Mouse (Mus musculus) liver, embryonic 15.5 days (tissue): ENCODE data around the gene Nemf. TPM values are rescaled to one million over a fixed set of nuclear protein-coding genes. Genes with fewer than 3 reads are reported as not detected.

ENCODE experiments used
- ATAC-seq: fragments of 200-750 bp; cut with Nextera tagmentation; 2 replicates; pipeline ENCODE4 v1.8.0; 2017; ENCODE audit warnings: moderate number of reproducible peaks, mild to moderate bottlenecking, moderate library complexity; ENCODE audit not compliant: insufficient read depth
- H3K27ac ChIP-seq: fragments of 300-500 bp; sonication (generic); replicated peaks from 2 replicates; pipeline ENCODE4 v1.5.1; 2015; ENCODE audit warnings: mild to moderate bottlenecking, inconsistent platforms
- H3K27me3 ChIP-seq: fragments of 300-500 bp; sonication (generic); 2 replicates; pipeline ENCODE4 v1.6.1; 2015; ENCODE audit warnings: mild to moderate bottlenecking, inconsistent platforms
- H3K36me3 ChIP-seq: fragments of 300-500 bp; sonication (generic); replicated peaks from 2 replicates; pipeline ENCODE4 v1.6.1; 2015; ENCODE audit warnings: moderate library complexity, mild to moderate bottlenecking, inconsistent platforms
- H3K4me1 ChIP-seq: fragments of 300-500 bp; sonication (generic); replicated peaks from 2 replicates; pipeline ENCODE4 v1.6.1; 2015; ENCODE audit warnings: inconsistent platforms
- H3K4me2 ChIP-seq: fragments of 300-500 bp; sonication (generic); 2 replicates; pipeline ENCODE4 v1.6.1; 2015; ENCODE audit warnings: moderate library complexity, mild to moderate bottlenecking, inconsistent platforms
- H3K4me3 ChIP-seq: fragments of 300-500 bp; sonication (generic); replicated peaks from 2 replicates; pipeline ENCODE4 v1.5.1; 2015; ENCODE audit warnings: mild to moderate bottlenecking, inconsistent platforms
- H3K9ac ChIP-seq: fragments of 300-500 bp; sonication (generic); 2 replicates; pipeline ENCODE4 v1.6.1; 2015; ENCODE audit warnings: moderate library complexity, mild to moderate bottlenecking, inconsistent platforms
- H3K9me3 ChIP-seq: fragments of 300-500 bp; sonication (generic); replicated peaks from 2 replicates; pipeline ENCODE4 v1.6.1; 2016; ENCODE audit warnings: inconsistent platforms
- WGBS: fragments of 180-500 bp; shearing (Covaris S2); methylation state at CpG from one replicate; pipeline ENCODE4 v1.1.7; 2015; ENCODE audit warnings: mixed read lengths; ENCODE audit not compliant: insufficient replicate concordance; 5-methylcytosine and 5-hydroxymethylcytosine counted together
- microRNA-seq: library from miRNA; unstranded; fragments of <30 nt; microRNA quantifications from one replicate; pipeline ENCODE4, GENCODE M21; 2016
- polyA plus RNA-seq: library from polyadenylated mRNA; unstranded; fragments of >200 nt; fragmentation: Nextera tagmentation; extraction: Ambion mirVana; gene quantifications from 2 replicates; pipeline ENCODE4 v1.2.1, GENCODE M21; 2015

Gene Nemf
- polyA plus RNA-seq, 1 experiment from 2014 or later, result 33.1 TPM

- H3K9me3 ChIP-seq, result no peaks in the 10 kb centered on the region
- WGBS, result 72% methylated on average over 9 of the region's 9 CpGs
- H3K27me3 ChIP-seq, result no peaks in the 10 kb centered on the region
- no peaks in the 10 kb centered on the region for H3K36me3 ChIP-seq
- no peak overlapping the region for H3K4me3 ChIP-seq
- no peak overlapping the region for H3K9ac ChIP-seq
- H3K27ac ChIP-seq, result no peak overlapping the region
- no peak for ATAC-seq
- H3K4me1 ChIP-seq, result peaks cover 46% of the 10 kb centered on the region
- H3K4me2 ChIP-seq, result no peak overlapping the region
These were observed 68.3 kb downstream of the Nemf start for GRCm38 (mm10) chr12:69288699-69289098.

- no peaks in the 10 kb centered on the region for H3K36me3 ChIP-seq
- H3K4me1 ChIP-seq, result peaks cover 36% of the 10 kb centered on the region
- H3K4me3 ChIP-seq, result no peak overlapping the region
- no peak overlapping the region for H3K4me2 ChIP-seq
- no peak for ATAC-seq
- WGBS, result 70% methylated on average over 8 of the region's 8 CpGs
- no peak overlapping the region for H3K9ac ChIP-seq
- no peaks in the 10 kb centered on the region for H3K27me3 ChIP-seq
- 0 out of 2 replicates have a peak overlapping the region, but pooled peaks have one; percentile 19 for H3K27ac ChIP-seq
- no peaks in the 10 kb centered on the region for H3K9me3 ChIP-seq
These were observed 69.4 kb downstream of the Nemf start for GRCm38 (mm10) chr12:69287535-69287934.

GRCm38 (mm10) chr12:69283146-69283545, 73.8 kb downstream of the Nemf start:
- H3K9me3 ChIP-seq, result no peaks in the 10 kb centered on the region

DNA sequence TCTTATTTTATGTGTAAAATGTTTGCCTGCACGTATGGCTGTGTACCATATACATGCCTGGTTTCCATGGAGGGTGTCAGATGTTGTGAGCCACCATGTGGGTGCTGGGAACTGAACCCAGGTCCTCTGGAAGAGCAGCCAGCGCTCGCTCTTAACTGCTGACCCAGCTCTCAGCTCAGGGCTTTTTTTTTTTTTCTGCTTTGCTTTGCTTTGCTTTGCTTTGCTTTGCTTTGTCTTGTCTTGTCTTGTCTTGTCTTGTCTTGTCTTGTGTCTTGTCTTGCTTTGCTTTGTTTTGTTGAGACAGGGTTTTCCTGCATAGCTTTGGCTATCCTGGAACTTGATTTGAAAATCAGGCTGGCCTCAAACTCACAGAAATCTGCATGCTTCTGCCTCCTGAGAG, 76.0 kb downstream of the Nemf start:
- no peak for ATAC-seq
- WGBS, result 84% methylated on average over 3 of the region's 3 CpGs
- H3K4me3 ChIP-seq, result no peak overlapping the region
- no peaks in the 10 kb centered on the region for H3K4me1 ChIP-seq
- no peak overlapping the region for H3K27ac ChIP-seq
- H3K9me3 ChIP-seq, result no peaks in the 10 kb centered on the region
- H3K9ac ChIP-seq, result no peak overlapping the region
- no peaks in the 10 kb centered on the region for H3K27me3 ChIP-seq
- no peaks in the 10 kb centered on the region for H3K36me3 ChIP-seq
- H3K4me2 ChIP-seq, result no peak overlapping the region

More at GRCm38 (mm10) chr12:69283146-69283545, 73.8 kb downstream of the Nemf start:
- H3K27me3 ChIP-seq, result no peaks in the 10 kb centered on the region
- ATAC-seq, result no peak
- no peak overlapping the region for H3K9ac ChIP-seq
- no peak overlapping the region for H3K4me3 ChIP-seq
- H3K27ac ChIP-seq, result no peak overlapping the region
- WGBS, result 82% methylated on average over 7 of the region's 7 CpGs
- H3K36me3 ChIP-seq, result no peaks in the 10 kb centered on the region
- peaks cover 14% of the 10 kb centered on the region for H3K4me1 ChIP-seq
- no peak overlapping the region for H3K4me2 ChIP-seq

GRCm38 (mm10) chr12:69279931-69280469, 77.0 kb downstream of the Nemf start:
- H3K27ac ChIP-seq, result no peak overlapping the region
- H3K4me3 ChIP-seq, result no peak overlapping the region
- WGBS, result 8% methylated on average over 1 of the region's 1 CpGs

GRCm38 (mm10) chr12:69268956-69269355, 88.0 kb downstream of the Nemf start:
- Histone ChIP-seq H3K4me3 (no peak overlapping the region), H3K4me1 (no peaks in the 10 kb centered on the region), H3K9me3 (no peaks in the 10 kb centered on the region), H3K27ac (no peak overlapping the region), H3K27me3 (no peaks in the 10 kb centered on the region), H3K9ac (no peak overlapping the region), H3K4me2 (no peak overlapping the region), H3K36me3 (no peaks in the 10 kb centered on the region)
- ATAC-seq, result no peak
- WGBS, result 82% methylated on average over 2 of the region's 2 CpGs

More at GRCm38 (mm10) chr12:69279931-69280469, 77.0 kb downstream of the Nemf start:
- no peaks in the 10 kb centered on the region for H3K36me3 ChIP-seq
- H3K9me3 ChIP-seq, result no peaks in the 10 kb centered on the region
- no peak overlapping the region for H3K4me2 ChIP-seq
- H3K4me1 ChIP-seq, result no peaks in the 10 kb centered on the region
- ATAC-seq, result no peak
- H3K27me3 ChIP-seq, result no peaks in the 10 kb centered on the region
- H3K9ac ChIP-seq, result no peak overlapping the region

GRCm38 (mm10) chr12:69267956-69268632, 88.9 kb downstream of the Nemf start:
- Histone ChIP-seq H3K4me3 (no peak overlapping the region), H3K27ac (no peak overlapping the region), H3K9ac (no peak overlapping the region), H3K4me2 (no peak overlapping the region), H3K36me3 (no peaks in the 10 kb centered on the region), H3K27me3 (no peaks in the 10 kb centered on the region), H3K9me3 (no peaks in the 10 kb centered on the region), H3K4me1 (no peaks in the 10 kb centered on the region)
- ATAC-seq, result no peak
- 76% methylated on average over 11 of the region's 11 CpGs for WGBS

GRCm38 (mm10) chr12:69265031-69265430, 91.9 kb downstream of the Nemf start:
- no peak for ATAC-seq
- Histone ChIP-seq H3K9ac (no peak overlapping the region), H3K27me3 (no peaks in the 10 kb centered on the region), H3K36me3 (no peaks in the 10 kb centered on the region), H3K4me1 (no peaks in the 10 kb centered on the region), H3K4me3 (no peak overlapping the region), H3K9me3 (no peaks in the 10 kb centered on the region), H3K27ac (no peak overlapping the region), H3K4me2 (no peak overlapping the region)
- WGBS, result 78% methylated on average over 3 of the region's 3 CpGs

GRCm38 (mm10) chr12:69262251-69262650, 94.7 kb downstream of the Nemf start:
- no peak overlapping the region for H3K27ac ChIP-seq
- WGBS, result 79% methylated on average over 5 of the region's 5 CpGs
- H3K27me3 ChIP-seq, result no peaks in the 10 kb centered on the region
- H3K4me3 ChIP-seq, result no peak overlapping the region
- H3K4me1 ChIP-seq, result peaks cover 9% of the 10 kb centered on the region; the same call in 1 of the 2 replicates
- H3K9ac ChIP-seq, result no peak overlapping the region
- no peak for ATAC-seq
- H3K4me2 ChIP-seq, result no peak overlapping the region
- H3K36me3 ChIP-seq, result no peaks in the 10 kb centered on the region
- no peaks in the 10 kb centered on the region for H3K9me3 ChIP-seq

Small RNA genes within 50 kb of the gene (microRNA-seq; reads per million reads assigned to microRNA genes)
- gene Gm47299 (not detected), gene Gm47305 (not detected)

Other genes starting within 250 kb of the Nemf start
- gene Rps29, start 198.0 kb downstream of the Nemf start, polyA plus RNA-seq, result 821 and 1,046 TPM in 2 replicates
- gene Lrr1, start 188.4 kb downstream of the Nemf start, polyA plus RNA-seq, result 16.6 and 17.6 TPM in 2 replicates
- gene Rpl36al, start 173.1 kb downstream of the Nemf start, polyA plus RNA-seq, result 349 and 436 TPM in 2 replicates
- gene Mgat2, start 173.0 kb downstream of the Nemf start, polyA plus RNA-seq, result 25.8 and 26.7 TPM in 2 replicates
- gene Gm49383, start 160.1 kb downstream of the Nemf start, polyA plus RNA-seq, result 17.9 and 18.8 TPM in 2 replicates
- 5.0 and 5.3 TPM in 2 replicates for gene Dnaaf2, start 158.7 kb downstream of the Nemf start, polyA plus RNA-seq
- 16.7 and 17.5 TPM in 2 replicates for gene Gm49384, start 152.9 kb downstream of the Nemf start, polyA plus RNA-seq
- 20.3 and 21.4 TPM in 2 replicates for gene Pole2, start 129.0 kb downstream of the Nemf start, polyA plus RNA-seq
- gene Klhdc1, start 116.0 kb downstream of the Nemf start, polyA plus RNA-seq, result 1.9 and 2.1 TPM in 2 replicates
- 82.8 and 83.0 TPM in 2 replicates for gene Klhdc2, start 60.5 kb downstream of the Nemf start, polyA plus RNA-seq
- 33.0 and 33.3 TPM in 2 replicates for gene Arf6, start 15.0 kb upstream of the Nemf start, polyA plus RNA-seq
- 0.56 and 1.2 TPM in 2 replicates for gene Gm9887, start 15.3 kb upstream of the Nemf start, polyA plus RNA-seq
- 11.4 and 12.8 TPM in 2 replicates for gene Vcpkmt, start 225.9 kb upstream of the Nemf start, polyA plus RNA-seq